Mouse (Mus musculus) hindbrain, embryonic 16.5 days (tissue): ENCODE measurements at regions not wholly inside any gene's neighbourhood (a gene's known extent, or its start where the extent isn't known, plus 50 kb on each side); places are given as distances from the start of the nearest gene placed in this dataset.

Experiments
- ATAC-seq: fragments of 200-750 bp; cut with Nextera tagmentation; 2 replicates; pipeline ENCODE4 v1.8.0; 2017; ENCODE audit warnings: moderate TSS enrichment, moderate library complexity
- H3K27ac ChIP-seq: fragments of 300-500 bp; sonication (generic); 2 replicates; pipeline ENCODE4 v1.5.1; 2014; ENCODE audit warnings: low read depth, mild to moderate bottlenecking, control low read depth, low read length, moderate library complexity
- H3K27me3 ChIP-seq: fragments of 300-500 bp; sonication (generic); replicated peaks from 2 replicates; pipeline ENCODE4 v1.6.1; 2014; ENCODE audit warnings: low read length; ENCODE audit not compliant: control insufficient read depth, insufficient read depth
- H3K36me3 ChIP-seq: fragments of 300-500 bp; sonication (generic); 2 replicates; pipeline ENCODE4 v1.6.1; 2014; ENCODE audit warnings: mild to moderate bottlenecking, low read length, moderate library complexity, mixed read lengths; ENCODE audit not compliant: control insufficient read depth, insufficient read depth
- H3K4me1 ChIP-seq: fragments of 300-500 bp; sonication (generic); 2 replicates; pipeline ENCODE4 v1.6.1; 2014; ENCODE audit warnings: low read depth, low read length; ENCODE audit not compliant: control insufficient read depth, insufficient read depth
- H3K4me2 ChIP-seq: fragments of 300-500 bp; sonication (generic); 2 replicates; pipeline ENCODE4 v1.6.1; 2014; ENCODE audit warnings: mild to moderate bottlenecking, low read length, control low read depth, moderate library complexity
- H3K4me3 ChIP-seq: fragments of 300-500 bp; sonication (generic); 2 replicates; pipeline ENCODE4 v1.5.1; 2014; ENCODE audit warnings: mild to moderate bottlenecking, low read length, control low read depth, moderate library complexity
- H3K9ac ChIP-seq: fragments of 300-500 bp; sonication (generic); 2 replicates; pipeline ENCODE4 v1.6.1; 2014; ENCODE audit warnings: low read depth, mild to moderate bottlenecking, control low read depth, low read length, moderate library complexity
- H3K9me3 ChIP-seq: fragments of 300-500 bp; sonication (generic); 2 replicates; pipeline ENCODE4 v1.6.1; 2014; ENCODE audit warnings: mild to moderate bottlenecking, low read length, moderate library complexity; ENCODE audit not compliant: control insufficient read depth
- WGBS: fragments of 180-500 bp; shearing (Covaris S2); extraction: QIAGEN DNeasy Blood & Tissue Kit; methylation state at CpG from one replicate; pipeline ENCODE4 v1.1.7; 2014; 5-methylcytosine and 5-hydroxymethylcytosine counted together

DNA sequence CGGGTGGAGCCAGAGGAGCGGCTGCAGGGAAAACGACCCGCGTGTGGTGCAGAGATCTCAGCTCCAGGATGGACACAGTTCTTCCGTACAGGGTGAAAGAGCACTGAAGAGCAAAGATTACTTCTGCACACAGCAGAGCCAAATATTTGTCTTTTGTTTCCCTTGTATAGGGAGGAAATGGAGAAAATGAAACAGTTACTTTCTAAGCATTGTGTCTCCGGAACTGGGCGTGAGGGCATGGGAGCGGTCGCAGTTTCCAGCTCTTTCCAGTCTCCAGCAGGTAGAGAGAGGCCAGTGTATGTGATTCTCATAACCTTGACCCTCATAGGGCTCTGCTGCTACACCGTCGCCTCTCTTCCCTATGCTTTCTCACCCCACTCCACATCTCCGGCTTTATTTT, 105.1 kb upstream of the Gm10295 start:
- Histone ChIP-seq H3K4me2 (no peak overlapping the region), H3K27me3 (no peaks in the 10 kb centered on the region), H3K4me1 (no peaks in the 10 kb centered on the region), H3K9me3 (no peaks in the 10 kb centered on the region), H3K4me3 (no peak overlapping the region), H3K9ac (no peak overlapping the region), H3K27ac (no peak overlapping the region), H3K36me3 (no peaks in the 10 kb centered on the region)
- WGBS: 87% methylated on average over 13 of the region's 13 CpGs
- no peak for ATAC-seq

DNA sequence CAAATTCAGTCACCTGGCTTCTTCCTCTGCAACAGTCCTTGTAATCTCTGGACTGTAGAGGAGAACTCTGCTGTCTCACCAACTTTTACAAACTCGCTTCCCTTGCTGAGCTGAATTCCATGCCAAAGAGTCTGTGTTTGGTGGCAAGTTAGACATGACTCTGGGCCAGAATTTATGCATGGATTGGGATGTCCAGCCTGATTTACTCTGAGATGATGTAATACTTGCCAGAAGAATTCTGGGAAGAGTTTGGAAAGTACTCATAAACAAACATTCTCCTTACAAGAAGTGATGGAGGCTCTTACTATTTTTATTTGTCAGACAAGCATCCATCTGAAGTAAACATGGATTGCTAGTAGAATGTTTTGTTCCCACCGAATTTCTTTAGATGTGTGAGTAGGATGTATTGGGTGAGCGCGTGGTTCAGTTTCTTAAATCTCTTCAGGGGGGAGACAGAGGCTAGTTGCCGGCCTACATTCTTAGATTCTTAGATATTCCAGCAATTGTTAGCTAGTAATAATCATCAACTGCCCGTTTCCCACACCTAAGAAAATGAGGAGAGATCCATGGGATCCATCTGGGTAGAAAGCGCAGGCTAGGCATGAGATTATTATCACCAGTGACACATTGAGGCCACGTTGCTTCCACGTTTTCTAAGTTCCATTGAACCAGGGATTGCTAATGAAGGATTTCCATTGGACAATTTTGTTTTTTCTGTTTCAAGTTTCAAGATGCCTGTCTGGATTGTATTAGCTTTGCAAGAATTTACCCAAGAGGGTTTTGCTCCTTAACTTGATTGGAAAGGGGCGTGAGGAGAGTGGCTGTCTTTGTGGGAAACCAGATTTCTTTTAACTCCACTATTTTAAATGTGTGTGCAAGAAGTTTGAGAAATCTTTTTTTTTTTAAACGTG, 89.3 kb upstream of the Gm10295 start:
- no peaks in the 10 kb centered on the region for H3K27me3 ChIP-seq
- H3K9ac ChIP-seq: no peak overlapping the region
- H3K4me2 ChIP-seq: no peak overlapping the region
- H3K4me1 ChIP-seq: no peaks in the 10 kb centered on the region
- H3K27ac ChIP-seq: no peak overlapping the region
- no peaks in the 10 kb centered on the region for H3K36me3 ChIP-seq
- H3K9me3 ChIP-seq: no peaks in the 10 kb centered on the region
- no peak for ATAC-seq
- WGBS: 86% methylated on average over 11 of the region's 11 CpGs
- no peak overlapping the region for H3K4me3 ChIP-seq

DNA sequence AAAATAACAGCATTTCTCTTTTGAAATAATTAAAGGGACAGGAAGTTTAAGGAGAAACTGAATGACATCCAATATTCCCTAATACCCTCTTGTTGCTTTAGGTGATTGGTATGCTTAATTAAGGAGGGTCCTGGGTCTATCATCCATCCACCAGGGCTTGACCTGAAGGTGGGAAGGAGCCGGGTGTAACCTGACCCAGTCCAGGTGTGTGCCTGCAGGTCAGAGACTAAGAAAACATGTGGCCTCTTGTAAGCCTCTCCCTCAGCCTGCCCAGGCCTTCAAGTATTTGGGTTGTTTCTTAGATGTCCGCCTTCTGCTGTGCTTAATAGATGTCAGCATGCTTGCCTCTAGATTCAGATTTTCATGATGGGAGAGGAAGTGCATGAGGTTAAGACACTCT, 74.7 kb upstream of the Gm10295 start:
- H3K4me3 ChIP-seq: no peak overlapping the region
- no peak for ATAC-seq
- no peaks in the 10 kb centered on the region for H3K4me1 ChIP-seq
- no peak overlapping the region for H3K9ac ChIP-seq
- H3K4me2 ChIP-seq: no peak overlapping the region
- H3K27me3 ChIP-seq: no peaks in the 10 kb centered on the region
- no peaks in the 10 kb centered on the region for H3K9me3 ChIP-seq
- 77% methylated on average over 2 of the region's 2 CpGs for WGBS
- no peak overlapping the region for H3K27ac ChIP-seq
- H3K36me3 ChIP-seq: no peaks in the 10 kb centered on the region

DNA sequence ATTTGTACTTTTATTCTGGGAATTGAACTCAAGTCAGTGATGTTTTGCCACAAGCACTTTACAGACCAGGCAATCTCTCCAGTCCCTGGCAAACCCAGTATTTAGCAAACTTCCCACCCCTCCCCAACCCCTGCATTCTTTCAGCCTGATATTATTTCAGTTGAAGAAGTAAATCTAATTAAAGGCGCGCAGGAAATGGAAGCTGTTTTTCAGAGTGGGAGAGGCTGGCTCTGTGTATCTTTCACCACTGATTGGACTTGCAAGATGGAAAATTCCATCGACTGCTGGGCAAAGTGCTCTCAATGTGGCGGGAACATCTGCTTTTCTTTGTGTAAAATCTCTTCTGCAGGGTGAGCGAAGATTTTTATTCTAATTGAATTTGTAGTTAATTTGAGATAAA, 68.0 kb upstream of the Gm10295 start:
- no peak overlapping the region for H3K4me3 ChIP-seq
- no peaks in the 10 kb centered on the region for H3K9me3 ChIP-seq
- WGBS: 87% methylated on average over 5 of the region's 5 CpGs
- no peaks in the 10 kb centered on the region for H3K36me3 ChIP-seq
- H3K4me1 ChIP-seq: no peaks in the 10 kb centered on the region
- no peak overlapping the region for H3K9ac ChIP-seq
- ATAC-seq: no peak
- no peaks in the 10 kb centered on the region for H3K27me3 ChIP-seq
- no peak overlapping the region for H3K27ac ChIP-seq
- H3K4me2 ChIP-seq: no peak overlapping the region

DNA sequence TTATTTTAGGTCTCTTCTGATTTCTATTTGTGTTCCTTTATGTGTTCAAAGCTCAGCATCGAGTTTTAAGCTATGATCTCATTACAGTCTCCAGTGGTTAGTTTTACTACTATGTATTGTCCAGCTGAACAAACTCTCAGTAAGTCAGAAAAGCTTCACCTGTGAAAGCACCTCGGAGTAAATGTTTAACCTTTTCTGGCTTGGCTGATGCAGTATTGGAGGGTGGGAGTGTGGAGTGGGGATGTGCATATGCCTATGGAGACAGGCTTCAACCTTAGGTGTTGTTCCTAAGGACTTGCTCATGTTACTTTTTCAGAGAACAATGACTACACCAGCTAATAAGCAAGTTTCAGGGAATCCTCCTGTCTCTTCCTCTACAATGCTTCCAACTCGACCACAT, 67.6 kb upstream of the Gm10295 start:
- no peak overlapping the region for H3K4me2 ChIP-seq
- no peak overlapping the region for H3K9ac ChIP-seq
- no peak overlapping the region for H3K27ac ChIP-seq
- H3K9me3 ChIP-seq: no peaks in the 10 kb centered on the region
- H3K27me3 ChIP-seq: no peaks in the 10 kb centered on the region
- no peak overlapping the region for H3K4me3 ChIP-seq
- H3K4me1 ChIP-seq: no peaks in the 10 kb centered on the region
- 69% methylated on average over 3 of the region's 3 CpGs for WGBS
- no peaks in the 10 kb centered on the region for H3K36me3 ChIP-seq
- ATAC-seq: no peak

DNA sequence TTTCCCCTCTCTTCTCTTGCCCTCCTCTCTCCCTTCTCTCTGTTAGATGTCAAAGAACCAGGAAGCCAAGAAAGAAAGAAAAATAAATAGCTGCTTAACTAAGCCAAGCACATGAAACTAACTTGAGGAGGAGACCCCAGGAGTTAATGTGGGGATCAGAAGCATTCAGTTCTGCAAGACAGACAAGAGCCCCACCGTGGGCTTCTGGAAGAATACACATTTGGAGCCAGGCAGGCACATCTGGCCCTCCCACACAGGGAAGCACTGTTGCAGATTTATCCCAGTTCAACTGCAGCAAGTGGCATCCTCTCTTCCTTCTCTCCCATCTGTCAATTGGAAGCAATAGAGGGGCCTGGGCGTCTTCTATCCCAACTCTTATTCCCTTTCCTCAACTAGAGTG, 63.5 kb upstream of the Gm10295 start:
- Histone ChIP-seq H3K27me3 (no peaks in the 10 kb centered on the region), H3K4me3 (no peak overlapping the region), H3K4me1 (peaks cover 5% of the 10 kb centered on the region), H3K9me3 (no peaks in the 10 kb centered on the region), H3K9ac (no peak overlapping the region), H3K4me2 (no peak overlapping the region), H3K27ac (no peak overlapping the region), H3K36me3 (no peaks in the 10 kb centered on the region)
- ATAC-seq: no peak
- WGBS: 62% methylated on average over 2 of the region's 2 CpGs

DNA sequence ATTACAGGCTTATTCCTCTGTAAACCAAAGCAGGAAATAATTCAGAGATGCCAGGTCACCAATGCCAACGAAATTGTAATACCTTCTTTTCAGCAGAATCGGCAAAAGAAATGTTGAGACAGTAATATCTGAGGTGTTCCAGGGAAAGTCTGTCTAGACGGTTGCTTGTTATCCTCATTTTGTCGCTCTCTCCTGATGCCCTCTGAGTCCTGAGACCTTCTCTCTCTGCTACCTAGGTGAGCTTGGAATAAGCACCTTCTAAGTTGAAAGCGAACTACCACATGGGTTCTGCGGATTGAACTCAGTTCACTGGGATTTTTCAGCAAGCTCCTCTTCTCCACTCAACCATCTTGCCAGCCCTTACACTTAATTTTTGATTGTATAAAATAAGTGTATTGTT, 61.8 kb upstream of the Gm10295 start:
- Histone ChIP-seq H3K36me3 (no peaks in the 10 kb centered on the region), H3K9me3 (no peaks in the 10 kb centered on the region), H3K4me2 (no peak overlapping the region), H3K4me3 (no peak overlapping the region), H3K27me3 (no peaks in the 10 kb centered on the region), H3K27ac (no peak overlapping the region), H3K9ac (no peak overlapping the region), H3K4me1 (peaks cover 5% of the 10 kb centered on the region)
- WGBS: 90% methylated on average over 6 of the region's 6 CpGs
- no peak for ATAC-seq

DNA sequence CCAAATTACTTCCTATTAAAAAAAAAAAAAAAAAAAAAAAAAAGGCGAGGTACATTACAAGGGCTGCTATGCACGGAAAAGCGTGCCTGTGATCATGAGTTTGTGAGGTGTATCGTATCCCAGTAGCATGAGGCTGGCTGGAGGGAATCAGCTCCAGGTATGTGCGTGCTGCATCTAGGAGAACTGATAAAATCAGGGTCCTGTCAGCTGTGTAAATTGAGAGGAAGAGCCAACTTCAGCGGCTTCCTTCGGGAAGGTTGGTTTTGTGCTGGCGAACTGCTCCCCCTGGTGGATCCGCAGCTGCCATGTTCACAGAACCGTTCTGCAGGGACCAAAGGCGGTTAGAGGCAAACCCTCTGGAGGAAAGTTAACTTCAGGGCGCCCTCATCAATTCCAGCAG, 60.8 kb upstream of the Gm10295 start:
- peak; percentile 86 for ATAC-seq
- Histone ChIP-seq H3K9ac (peak overlapping the region; percentile 50), H3K27ac (no peak overlapping the region; the same call in 1 of the 2 replicates)

DNA sequence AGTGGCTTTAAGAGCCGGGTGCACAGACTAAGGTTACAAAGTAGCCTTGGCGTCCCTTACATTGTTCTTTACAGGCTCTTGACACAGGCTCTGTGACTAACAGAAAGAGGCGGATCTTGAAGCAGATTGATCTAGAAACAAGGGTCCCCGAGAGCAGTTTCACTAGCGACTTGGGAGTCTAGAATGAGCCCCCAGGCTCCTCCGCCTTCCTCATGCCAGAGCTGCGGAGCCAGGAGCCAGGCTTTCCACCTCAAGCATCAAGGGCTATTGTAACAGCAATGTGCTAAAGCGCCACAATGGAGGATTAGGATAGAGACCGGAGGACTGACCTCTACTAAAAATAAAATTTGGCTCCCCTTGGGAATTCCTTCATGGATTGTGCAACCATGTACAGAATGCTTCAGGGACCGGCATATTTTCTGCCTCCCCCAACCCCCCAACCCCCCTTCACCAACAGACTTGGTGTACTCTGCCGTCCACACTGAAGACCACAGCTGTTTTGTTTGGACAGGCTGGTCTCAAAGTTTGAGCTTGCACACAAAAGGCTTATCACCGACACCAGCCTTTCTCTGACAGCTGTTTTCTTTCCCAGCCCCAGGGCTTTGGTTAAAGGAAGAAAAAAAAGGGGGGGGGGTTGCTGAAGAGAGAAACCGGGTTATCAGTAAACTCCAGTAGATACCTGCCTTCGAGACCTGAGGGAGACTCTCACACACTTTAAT, 60.2 kb upstream of the Gm10295 start:
- Histone ChIP-seq H3K4me2 (peak overlapping the region; percentile 80), H3K4me1 (peaks cover 5% of the 10 kb centered on the region), H3K9me3 (no peaks in the 10 kb centered on the region), H3K36me3 (no peaks in the 10 kb centered on the region), H3K4me3 (peak overlapping the region; percentile 43), H3K9ac (peak overlapping the region; percentile 50), H3K27ac (peak overlapping the region; percentile 44), H3K27me3 (peaks cover 2% of the 10 kb centered on the region; the same call in 1 of the 2 replicates)
- WGBS: 3% methylated on average over 14 of the region's 14 CpGs
- ATAC-seq: peak; percentile 74

More for the DNA sequence above, 60.8 kb upstream of the Gm10295 start:
- WGBS: 0% methylated on average over 12 of the region's 12 CpGs
- Histone ChIP-seq H3K27me3 (peaks cover 2% of the 10 kb centered on the region; the same call in 1 of the 2 replicates), H3K4me2 (peak overlapping the region; percentile 80), H3K9me3 (no peaks in the 10 kb centered on the region), H3K4me1 (peaks cover 5% of the 10 kb centered on the region), H3K4me3 (peak overlapping the region; percentile 43), H3K36me3 (no peaks in the 10 kb centered on the region)
